Mouse (Mus musculus) embryo, embryonic 11 days (tissue): ENCODE results near the gene AC170998.1.
A peak's percentile ranks its signal among the peaks of the same experiment; 100 is the strongest.

ENCODE experiments used
- DNase-seq: peaks from one replicate; pipeline ENCODE4 v3.0.0-alpha.2; 2015

The AC170998.1 gene

GRCm38 (mm10) chr17:28725783-28726182 lies at the start of gene AC170998.1:
Gene AC170998.1 (plus strand): TSS chr17:28726083.
- DNase-seq: no peak

GRCm38 (mm10) chr17:28682311-28683084 lies 43.4 kb upstream of the AC170998.1 start:
- DNase-seq: no peak

GRCm38 (mm10) chr17:28683601-28684000 lies 42.3 kb upstream of the AC170998.1 start:
- no peak for DNase-seq

DNA sequence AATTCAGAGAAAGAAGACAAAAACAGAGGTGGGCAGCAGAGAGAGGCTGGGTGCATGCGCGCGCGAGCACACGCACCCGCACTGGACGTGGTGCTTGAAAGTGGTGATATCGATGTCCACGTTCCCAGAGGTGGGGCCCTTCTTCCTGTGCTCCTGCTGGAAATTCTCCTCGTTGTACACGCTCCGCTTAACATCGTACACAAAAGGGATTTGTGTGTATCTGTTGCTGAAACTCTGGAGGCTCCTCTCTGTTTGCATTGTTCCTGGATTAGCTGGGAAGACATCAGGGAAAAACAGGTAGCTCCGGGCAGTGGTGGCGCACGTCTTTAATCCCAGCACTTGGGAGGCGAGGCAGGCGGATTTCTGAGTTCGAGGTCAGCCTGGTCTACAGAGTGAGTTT lies 41.3 kb upstream of the AC170998.1 start:
- no peak for DNase-seq

- DNase-seq: no peak
These were observed 38.5 kb upstream of the AC170998.1 start for GRCm38 (mm10) chr17:28687354-28687753.

DNA sequence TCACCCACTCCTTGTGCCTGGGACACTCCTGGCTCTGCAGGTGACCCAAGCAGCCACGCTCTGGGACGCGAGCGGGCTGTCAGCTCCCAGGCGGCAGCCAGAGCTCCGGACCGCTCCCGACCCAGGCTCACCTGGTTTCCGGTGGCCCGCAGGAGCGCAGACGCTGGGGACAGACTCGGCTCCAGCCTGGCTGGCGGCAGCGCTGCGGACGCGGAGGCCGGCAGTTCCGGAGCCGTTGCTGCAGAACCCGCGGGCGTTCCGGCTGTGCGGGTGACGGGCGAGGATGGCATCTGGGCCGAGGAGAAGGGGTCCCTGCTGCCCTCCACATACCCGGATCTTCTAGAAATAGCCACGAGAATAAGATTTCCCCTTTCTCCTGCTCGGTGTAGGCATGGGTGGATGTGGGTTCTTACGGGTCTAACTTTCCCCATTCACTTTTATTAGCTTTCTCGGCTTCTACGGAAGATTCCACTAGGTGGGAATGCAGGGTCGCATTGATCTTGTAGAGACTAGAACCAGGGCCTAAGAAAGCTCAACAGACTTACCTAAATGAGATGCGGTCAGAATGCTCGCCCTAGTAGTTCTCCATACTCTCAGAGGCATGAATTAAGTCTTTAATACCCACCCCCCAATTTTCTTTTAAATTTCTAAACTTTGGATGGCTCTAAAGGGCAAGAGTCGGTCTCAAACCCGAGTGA lies 36.1 kb upstream of the AC170998.1 start, which contains the start of gene Slc26a8:
Gene Slc26a8, minus strand, starts transcription at position 648 of the 698 bp plus-strand sequence.
- peak; percentile 51 for DNase-seq

GRCm38 (mm10) chr17:28690776-28691686 lies 34.9 kb upstream of the AC170998.1 start, which contains the start of gene Mapk14:
Gene Mapk14 (plus strand): TSS chr17:28691329.
- DNase-seq: peak; percentile 100

- DNase-seq: peak; percentile 73
These were observed 34.1 kb upstream of the AC170998.1 start for GRCm38 (mm10) chr17:28691687-28692340.

- DNase-seq: peak; percentile 52
These were observed 33.6 kb upstream of the AC170998.1 start for GRCm38 (mm10) chr17:28692341-28692710.

- no peak for DNase-seq
These were observed 32.8 kb upstream of the AC170998.1 start for GRCm38 (mm10) chr17:28693086-28693485.

DNA sequence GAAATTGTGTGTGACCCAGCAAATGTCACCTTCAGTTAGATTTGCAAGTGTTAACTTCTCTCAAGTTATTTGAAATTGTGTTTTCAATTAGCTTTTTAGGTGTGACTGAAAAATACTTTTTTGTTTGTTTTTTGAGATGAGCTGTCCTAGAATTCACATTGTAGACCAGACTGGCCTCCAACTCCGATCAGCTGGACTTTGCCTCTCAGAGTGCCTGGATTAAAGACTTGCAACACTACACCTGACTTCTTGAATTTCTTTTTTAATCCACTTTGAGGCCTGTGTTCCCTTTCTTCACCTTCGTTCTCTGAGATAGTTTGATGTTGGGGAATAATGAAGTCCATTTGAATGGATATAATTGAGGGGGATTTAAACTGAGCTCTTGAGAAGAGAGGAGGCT lies 31.8 kb upstream of the AC170998.1 start:
- no peak for DNase-seq

DNA sequence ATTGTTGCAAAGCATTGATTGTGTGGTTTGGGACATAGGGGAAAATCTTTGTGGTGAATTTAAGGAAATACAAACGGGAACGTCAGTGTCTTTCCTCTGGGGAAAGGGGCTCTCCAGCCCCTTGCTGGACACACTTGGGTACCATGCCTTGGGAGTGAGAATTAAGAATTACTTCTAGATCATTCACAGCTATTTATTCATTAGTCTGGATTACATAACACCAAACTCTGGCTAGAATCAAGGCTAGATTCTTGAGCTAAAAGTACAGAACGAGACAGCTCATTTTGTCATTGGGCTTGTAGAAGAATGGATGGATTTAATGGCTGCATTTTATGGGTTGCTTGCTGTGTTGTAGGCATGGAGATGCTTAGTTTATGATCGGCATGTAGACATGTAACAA lies 31.1 kb upstream of the AC170998.1 start:
- no peak for DNase-seq

- DNase-seq: no peak
These were observed 29.2 kb upstream of the AC170998.1 start for GRCm38 (mm10) chr17:28696641-28697040.

- no peak for DNase-seq
These were observed 28.3 kb upstream of the AC170998.1 start for GRCm38 (mm10) chr17:28697290-28698195.

- no peak for DNase-seq
These were observed 27.6 kb upstream of the AC170998.1 start for GRCm38 (mm10) chr17:28698245-28698644.

GRCm38 (mm10) chr17:28698672-28699071 lies 27.2 kb upstream of the AC170998.1 start:
- DNase-seq: no peak

DNA sequence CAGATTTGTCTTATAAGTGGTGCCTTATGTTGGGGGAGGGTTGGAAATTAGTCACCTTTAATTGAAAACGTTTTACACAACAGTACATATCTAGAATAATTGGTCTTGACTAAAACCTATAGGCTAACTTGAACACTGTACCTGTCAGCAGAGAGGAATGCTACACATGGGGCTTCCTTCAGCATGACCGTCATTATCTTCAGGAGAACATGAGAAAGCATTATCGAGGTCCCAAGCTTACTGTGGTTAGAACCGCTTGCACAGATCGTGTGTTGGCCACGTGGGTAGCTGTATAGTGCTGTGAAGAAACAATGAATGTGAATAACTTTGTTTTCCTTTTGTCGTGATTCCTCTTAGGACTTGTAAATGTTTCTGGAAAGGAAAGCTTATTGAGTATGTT lies 26.1 kb upstream of the AC170998.1 start:
- DNase-seq: no peak

DNA sequence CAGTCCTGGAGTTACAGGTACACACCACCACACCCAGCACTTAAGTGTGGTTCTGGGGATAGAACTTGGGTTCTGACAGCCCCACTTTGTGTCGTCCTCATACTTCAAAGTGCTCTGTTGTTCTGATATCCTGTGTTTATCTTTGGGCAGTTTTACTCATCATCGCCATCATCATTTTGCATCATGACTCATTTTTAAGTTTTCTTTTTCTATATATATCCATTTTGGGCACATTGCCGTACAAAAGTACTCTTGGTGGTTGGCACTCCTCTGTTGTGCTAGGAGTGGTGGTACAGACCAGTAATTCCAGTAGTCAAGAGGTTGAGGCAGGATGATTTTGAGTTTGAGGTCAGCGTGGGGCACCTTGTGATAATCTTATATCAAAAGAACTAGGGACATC lies 24.7 kb upstream of the AC170998.1 start:
- DNase-seq: no peak

DNA sequence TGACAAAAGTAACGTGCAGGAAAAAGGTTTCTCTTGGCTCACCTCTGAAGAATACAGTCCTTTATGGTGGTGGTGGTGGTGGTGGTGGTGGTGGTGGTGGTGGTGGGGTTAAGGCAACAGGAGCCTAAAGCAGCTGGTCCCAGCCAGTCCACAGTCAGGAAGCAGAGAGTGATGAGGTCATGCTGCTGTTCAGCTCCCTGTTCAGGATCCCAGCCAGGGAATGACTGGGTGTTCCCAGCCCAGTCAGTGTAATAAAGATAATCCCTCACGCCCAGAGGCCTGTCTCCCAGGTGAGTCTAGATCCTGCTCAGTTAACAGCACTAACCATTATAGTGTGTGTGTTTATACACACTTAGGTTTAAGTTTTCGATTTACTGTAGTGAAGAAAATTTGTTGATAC lies 24.1 kb upstream of the AC170998.1 start:
- DNase-seq: no peak

GRCm38 (mm10) chr17:28702646-28703045 lies 23.2 kb upstream of the AC170998.1 start:
- DNase-seq: no peak

DNA sequence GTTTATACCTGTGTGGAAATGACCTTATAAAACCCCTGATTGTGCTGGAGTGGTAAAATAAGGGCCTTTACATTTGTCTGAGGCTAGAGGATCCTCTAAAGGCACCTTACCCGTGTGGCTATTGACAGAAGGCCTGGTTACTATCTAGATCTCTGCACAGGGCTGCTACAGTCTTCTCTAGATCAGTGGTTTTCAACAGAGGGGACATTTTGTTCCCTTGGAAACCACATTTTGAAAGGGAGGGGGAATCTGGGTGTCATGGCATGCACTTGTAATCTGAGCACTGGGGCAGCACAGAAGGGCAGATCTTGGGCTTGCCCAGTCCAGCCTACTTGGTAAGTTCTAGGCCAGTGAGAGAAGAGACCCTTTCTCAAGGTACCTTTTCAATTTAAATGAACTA lies 19.2 kb upstream of the AC170998.1 start:
- no peak for DNase-seq
